Mouse (Mus musculus): ENCODE results near the gene Rfx3.

GRCm38 (mm10) chr19:27877429-27877828, 133.5 kb downstream of the Rfx3 start:
- no peak for TF ChIP-seq CTCF (IDR thresholded peaks at IDR 0.05; ENCODE audit: control insufficient read depth, insufficient read depth, insufficient replicate concordance, low read depth, low read length)
- TF ChIP-seq POLR2A (IDR thresholded peaks at IDR 0.05; ENCODE audit: control insufficient read depth, low read depth, low read length), result no peak
